Mouse (Mus musculus) left cerebral cortex, adult 2 months (tissue): ENCODE results near the gene Igsf3. TPM values are rescaled to one million over a fixed set of nuclear protein-coding genes. Genes with fewer than 3 reads are reported as not detected.

Source experiments
- DNase-seq, 2 experiments: peaks; one replicate each; pipeline ENCODE4 v3.0.0; 2021 to 2022; ENCODE audit warnings: low spot score in 2 of 2, mixed read lengths in 1 of 2; ENCODE audit errors: extremely low spot score in 1 of 2
- H3K27ac ChIP-seq: fragments of 200-600 bp; 2 replicates; pipeline ENCODE4 v1.8.1; 2022
- H3K4me3 ChIP-seq: fragments of 200-600 bp; 2 replicates; pipeline ENCODE4 v1.8.1; 2022
- CTCF ChIP-seq: fragments of 200-600 bp; IDR thresholded peaks from 2 replicates; pipeline ENCODE4 v1.8.1; 2022; ENCODE audit warnings: antibody characterized with exemption, mild to moderate bottlenecking, moderate library complexity
- intact Hi-C: fragments of 180-260 bp; cut with DNase I; formaldehyde crosslinking; loops from one replicate; pipeline ENCODE4 v1.15.1; 2025
- long read RNA-seq, 2 experiments: library from polyadenylated mRNA; stranded (forward); transcript quantifications; one replicate each; pipeline ENCODE4 v2.0.0; 2021; ENCODE audit warnings: borderline mapping rate in 2 of 2
- total RNA-seq, 2 experiments: library from RNA; stranded (reverse); gene quantifications; 2 replicates each; pipeline ENCODE4 v1.2.3; 2021

Gene Igsf3
- total RNA-seq, result 10 to 100 TPM; 22.0 to 23.7 TPM
- long read RNA-seq, experiment 1, partial matches to known transcripts, result 1 of 3 reads
- long read RNA-seq, experiment 1, other reads (novel, unspliced or antisense), result 2 of 3 reads
- long read RNA-seq, experiment 2, full-length matches to known transcripts, result 3 of 4 reads
- long read RNA-seq, experiment 2, partial matches to known transcripts, result 1 of 4 reads
- long read RNA-seq, experiment 2, other reads (novel, unspliced or antisense), result 0 of 4 reads

- TF ChIP-seq CTCF, result no peak; the same call in 1 of the 2 replicates
- peak within 1 kb of the TSS; percentile 57 for H3K27ac ChIP-seq
- intact Hi-C loops, result no loop called here
- DNase-seq, result peak; percentile 64 to 73
- H3K4me3 ChIP-seq, result peak within 1 kb of the TSS; percentile 74
Measured at GRCm38 (mm10) chr3:101376538-101377247, at the start of gene Igsf3. Gene Igsf3 (plus strand): TSS chr3:101377083.

DNA sequence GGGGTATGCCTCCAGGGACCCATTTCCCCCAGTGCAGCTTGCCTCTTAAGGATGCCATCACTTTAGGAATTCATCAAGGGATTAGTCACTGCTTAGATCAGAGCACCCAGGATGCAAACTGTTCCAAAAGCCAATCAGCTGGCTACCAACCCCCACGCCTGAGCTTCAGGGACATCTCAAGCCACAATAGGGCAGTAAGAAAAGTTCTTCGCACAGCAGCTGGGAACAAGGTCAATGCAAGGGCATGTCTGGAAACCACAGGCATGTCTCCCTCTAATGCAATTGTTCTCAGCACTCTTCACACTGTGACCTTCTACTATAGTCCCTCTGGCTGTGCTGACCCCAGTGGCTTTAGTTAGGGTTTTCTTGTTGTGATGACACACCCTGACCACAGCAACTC is 49.6 kb upstream of the Igsf3 start:
- Histone ChIP-seq H3K4me3 (no peak overlapping the region), H3K27ac (no peak overlapping the region)
- no peak for TF ChIP-seq CTCF
- intact Hi-C loops, result no loop called here
- no peak for DNase-seq

- intact Hi-C loops, result no loop called here
- Histone ChIP-seq H3K4me3 (no peak overlapping the region), H3K27ac (no peak overlapping the region)
- no peak for TF ChIP-seq CTCF
- DNase-seq, result no peak
Measured at GRCm38 (mm10) chr3:101328617-101329016, 48.3 kb upstream of the Igsf3 start.

DNA sequence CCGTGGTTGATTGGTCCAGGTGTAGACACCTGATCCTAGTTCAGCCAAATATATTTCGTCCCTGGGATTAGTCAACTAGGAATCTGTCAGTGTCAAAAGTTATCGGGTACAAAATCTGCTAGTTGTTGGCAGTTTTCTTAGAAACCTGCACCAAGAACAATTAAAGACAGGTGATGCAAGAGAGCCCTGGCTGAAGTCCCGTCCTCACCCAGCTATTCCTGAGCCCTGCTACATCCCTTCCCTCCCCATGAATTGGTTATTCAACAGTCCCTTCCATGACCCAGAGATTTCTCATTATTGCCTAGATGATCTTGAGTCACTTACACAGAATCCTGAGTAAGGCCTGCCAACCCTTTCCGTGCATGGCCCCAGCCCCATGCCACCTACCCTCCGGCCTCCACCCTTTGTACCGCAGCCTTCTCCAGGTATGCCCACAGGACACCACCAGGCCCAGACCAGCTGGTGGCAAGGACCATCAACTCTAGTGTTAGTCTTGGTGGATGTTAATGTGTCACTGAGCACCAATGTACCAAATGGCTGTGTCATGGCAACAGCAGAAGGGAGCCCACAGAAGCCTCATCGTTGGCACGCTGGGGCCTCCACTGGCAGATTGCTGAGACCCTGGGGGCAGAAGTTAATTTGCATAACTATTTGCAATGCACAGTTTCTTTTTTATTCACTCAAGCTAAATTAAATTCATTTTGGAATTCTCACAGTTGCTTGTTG is 33.5 kb upstream of the Igsf3 start:
- no peak for DNase-seq
- Histone ChIP-seq H3K4me3 (no peak overlapping the region), H3K27ac (no peak overlapping the region)
- no peak for TF ChIP-seq CTCF
- intact Hi-C loops, result no loop called here

GRCm38 (mm10) chr3:101344246-101344645 is 32.6 kb upstream of the Igsf3 start:
- TF ChIP-seq CTCF, result no peak
- Histone ChIP-seq H3K4me3 (no peak overlapping the region), H3K27ac (no peak overlapping the region)
- intact Hi-C loops, result no loop called here
- no peak for DNase-seq

GRCm38 (mm10) chr3:101345299-101345698 is 31.6 kb upstream of the Igsf3 start:
- no peak for DNase-seq
- Histone ChIP-seq H3K4me3 (no peak overlapping the region), H3K27ac (no peak overlapping the region)
- no peak for TF ChIP-seq CTCF
- intact Hi-C loops, result no loop called here

- no peak for DNase-seq
- intact Hi-C loops, result no loop called here
- H3K27ac ChIP-seq, result no peak overlapping the region
- H3K4me3 ChIP-seq, result no peak overlapping the region
- no peak for TF ChIP-seq CTCF
Measured at GRCm38 (mm10) chr3:101346806-101347205, 30.1 kb upstream of the Igsf3 start.

- H3K27ac ChIP-seq, result no peak overlapping the region
- H3K4me3 ChIP-seq, result no peak overlapping the region
- intact Hi-C loops, result no loop called here
- no peak for TF ChIP-seq CTCF
- DNase-seq, result no peak
Measured at GRCm38 (mm10) chr3:101348501-101349161, 28.3 kb upstream of the Igsf3 start.

DNA sequence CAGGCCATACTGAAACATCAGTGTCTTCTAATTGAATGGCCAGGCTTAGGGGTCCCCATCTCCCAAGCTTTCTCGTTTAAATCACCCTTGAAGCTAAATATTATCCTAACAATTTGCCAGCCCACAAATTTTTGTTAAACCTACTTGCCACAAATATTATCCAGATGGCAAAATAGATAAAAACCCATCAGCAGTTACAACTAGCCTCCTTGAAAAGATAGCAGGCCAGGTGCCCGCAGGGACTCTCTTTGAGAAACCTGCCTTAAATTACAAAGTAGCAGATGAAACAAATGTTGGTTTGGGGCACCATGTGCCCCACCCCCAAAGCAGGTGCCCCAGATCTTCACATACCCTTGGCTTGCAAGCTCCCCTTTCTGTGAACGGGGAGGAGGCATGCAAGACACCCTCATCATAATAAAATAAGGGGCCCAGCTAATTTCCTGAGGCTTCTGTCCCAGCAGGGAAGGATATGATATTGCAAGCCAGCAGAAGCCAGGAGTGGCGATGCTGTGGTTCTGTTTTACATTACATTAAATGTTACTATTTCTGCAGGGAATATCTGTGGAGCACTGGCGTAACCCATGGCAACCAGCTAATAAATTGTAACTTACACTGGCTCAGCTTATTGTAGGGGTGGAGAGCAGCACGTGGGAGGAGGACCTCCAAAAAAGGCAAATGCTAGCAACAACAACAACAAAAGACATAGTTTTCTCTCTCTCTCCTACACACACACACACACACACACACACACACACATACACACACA is 27.2 kb upstream of the Igsf3 start:
- H3K27ac ChIP-seq, result no peak overlapping the region
- intact Hi-C loops, result no loop called here
- no peak for TF ChIP-seq CTCF
- DNase-seq, result peak in 1 of 2 experiments; percentile 43
- H3K4me3 ChIP-seq, result no peak overlapping the region

DNA sequence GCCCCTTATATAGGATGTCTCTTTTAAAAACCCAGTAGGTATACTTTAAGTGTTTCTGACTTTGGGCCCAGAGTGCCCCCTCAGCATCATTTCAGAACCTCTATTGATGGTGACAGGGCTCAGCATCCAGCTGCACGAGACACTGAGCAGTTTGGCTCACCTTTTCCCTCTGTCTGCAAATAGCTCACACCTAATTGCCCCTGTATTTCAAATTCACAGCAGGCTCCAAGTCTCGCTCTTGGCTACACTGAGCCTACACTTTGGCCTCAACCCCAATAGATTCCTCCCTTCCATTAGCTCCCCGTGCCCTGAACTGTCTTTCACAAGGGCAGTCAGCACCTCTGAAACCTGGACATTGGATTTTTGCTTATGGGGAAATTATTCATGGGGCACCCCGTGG is 26.5 kb upstream of the Igsf3 start:
- H3K27ac ChIP-seq, result no peak overlapping the region
- intact Hi-C loops, result no loop called here
- no peak for TF ChIP-seq CTCF

DNA sequence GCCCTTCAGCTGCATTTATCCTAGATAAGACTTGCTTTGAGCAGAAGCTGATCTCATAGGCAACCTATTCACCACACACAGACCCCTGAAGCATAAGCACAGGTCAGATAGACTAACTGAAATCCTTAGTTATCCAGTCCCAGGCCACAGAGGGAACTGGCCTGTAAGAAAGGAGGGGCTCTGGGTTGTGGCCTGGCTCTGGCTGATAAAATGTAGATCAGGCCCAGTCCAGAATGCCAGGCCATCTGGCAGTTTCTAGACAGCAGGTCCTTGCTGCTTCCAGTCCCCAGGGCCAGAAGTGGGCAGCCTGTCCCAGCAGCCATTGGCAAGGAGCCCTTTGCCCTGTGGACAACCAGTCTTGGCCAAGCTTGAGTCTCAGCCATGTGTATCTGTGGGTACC is 22.4 kb upstream of the Igsf3 start:
- no peak for DNase-seq
- intact Hi-C loops, result no loop called here
- Histone ChIP-seq H3K27ac (no peak overlapping the region), H3K4me3 (no peak overlapping the region)
- no peak for TF ChIP-seq CTCF

More for the DNA sequence above, 26.5 kb upstream of the Igsf3 start:
- no peak for DNase-seq
- no peak overlapping the region for H3K4me3 ChIP-seq
